Mouse (Mus musculus): ENCODE measurements around the gene Slc16a14. TPM values are rescaled to one million over a fixed set of nuclear protein-coding genes. Genes with fewer than 3 reads are reported as not detected.
A peak's percentile ranks its signal among the peaks of the same experiment; 100 is the strongest.
"Not testable (repeated sequence)": the region's sequence is repeated elsewhere in the genome, so short reads cannot be mapped to it uniquely, and the experiment has no call there.

Gene Slc16a14
- 0.12 and 0.27 TPM in 2 replicates for polyA plus RNA-seq (2015; fragmentation: Nextera tagmentation; extraction: Ambion mirVana)

DNA sequence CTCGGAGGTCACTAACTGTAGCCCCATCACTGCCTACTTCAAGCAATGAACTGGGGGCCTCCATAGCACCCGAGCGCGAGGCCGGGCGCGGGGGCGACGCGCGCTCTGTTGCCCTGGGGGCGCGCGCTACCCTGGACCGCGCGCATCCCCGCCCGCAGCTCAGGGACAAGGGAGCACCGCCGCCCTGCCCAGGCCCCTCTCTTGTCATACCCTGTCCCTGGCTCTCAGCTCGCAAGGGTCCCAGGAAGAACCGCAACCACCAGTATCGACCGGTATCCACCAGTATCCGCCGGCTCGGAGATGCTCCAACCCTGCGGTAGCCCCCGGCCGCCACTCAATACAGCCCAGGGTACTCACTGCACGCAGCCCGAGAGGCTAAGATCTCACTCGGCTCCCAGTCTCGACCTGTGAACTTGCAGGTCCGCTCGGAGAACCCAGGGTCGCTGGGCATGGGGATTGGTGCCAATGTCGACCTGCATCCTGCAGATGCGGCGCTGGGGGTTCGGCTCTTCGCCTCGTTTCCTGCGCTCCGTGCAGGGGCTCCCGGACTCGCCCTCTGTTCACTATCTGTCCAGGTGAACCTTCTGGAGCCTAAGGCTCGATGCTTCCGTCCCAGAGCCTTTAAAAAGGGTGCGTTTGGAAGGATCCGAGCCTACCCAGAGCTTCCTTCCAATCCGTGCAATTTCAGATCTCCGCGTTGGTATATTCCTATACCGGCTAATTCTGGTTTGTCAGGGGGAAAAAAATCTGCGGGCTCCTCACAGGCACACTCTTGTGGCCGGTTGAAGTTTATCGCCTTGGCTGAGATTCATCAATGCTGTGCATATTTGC, at the start of gene Slc16a14:
Slc16a14 (minus strand) TSS at position 632 of the 831 bp plus-strand sequence.
- peak; percentile 76 for ATAC-seq
- no peaks in the 10 kb centered on the region for H3K36me3 ChIP-seq (ENCODE audit: control insufficient read depth, insufficient read depth, low read length)
- no peak within 1 kb of the TSS for H3K27ac ChIP-seq (ENCODE audit: low read length)
- peaks cover 2% of the 10 kb centered on the region; the same call in 1 of the 2 replicates for H3K4me1 ChIP-seq (ENCODE audit: control insufficient read depth, insufficient read depth, low read length)
- H3K4me3 ChIP-seq (ENCODE audit: low read length), result peak within 1 kb of the TSS; percentile 53
- peak within 1 kb of the TSS; percentile 92 for H3K4me2 ChIP-seq (ENCODE audit: low read depth, low read length)
- peaks cover 25% of the 10 kb centered on the region for H3K27me3 ChIP-seq (replicated peaks; ENCODE audit: control insufficient read depth, insufficient read depth, low read length)
- no peaks in the 10 kb centered on the region for H3K9me3 ChIP-seq (ENCODE audit: control insufficient read depth, low read length)
- peak within 1 kb of the TSS; percentile 41; the same call in 1 of the 2 replicates for H3K9ac ChIP-seq (ENCODE audit: low read depth, low read length)
- WGBS, result under 1% methylated on average over 57 of the region's 59 CpGs

DNA sequence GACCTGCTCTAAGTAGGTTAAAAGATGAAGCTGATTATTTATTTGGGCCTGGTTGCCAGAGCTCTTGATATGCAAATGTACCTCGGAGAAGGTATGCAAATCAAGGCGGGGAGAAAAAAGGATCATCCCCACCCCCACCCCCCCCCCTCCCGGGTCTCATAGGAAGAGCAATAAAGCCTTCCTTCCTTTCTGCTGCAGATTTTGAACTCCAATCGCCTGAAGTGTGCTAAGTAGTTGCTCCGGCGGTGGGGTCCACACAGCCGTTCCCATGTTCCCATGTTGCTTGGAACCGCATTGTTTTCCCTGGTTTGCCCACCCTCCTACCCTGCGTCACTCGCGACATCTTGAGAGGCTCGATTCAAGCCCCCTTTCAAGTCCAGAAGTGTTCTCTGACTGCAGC, 26.8 kb upstream of the Slc16a14 start:
- WGBS, result 3% methylated on average over 12 of the region's 12 CpGs
- not testable (repeated sequence) for ATAC-seq; H3K9ac ChIP-seq (ENCODE audit: low read depth, low read length); H3K4me1 ChIP-seq (ENCODE audit: control insufficient read depth, insufficient read depth, low read length); H3K27ac ChIP-seq (ENCODE audit: low read length); H3K9me3 ChIP-seq (ENCODE audit: control insufficient read depth, low read length); H3K4me3 ChIP-seq (ENCODE audit: low read length); H3K27me3 ChIP-seq (replicated peaks; ENCODE audit: control insufficient read depth, insufficient read depth, low read length); H3K4me2 ChIP-seq (ENCODE audit: low read depth, low read length); H3K36me3 ChIP-seq (ENCODE audit: control insufficient read depth, insufficient read depth, low read length)

DNA sequence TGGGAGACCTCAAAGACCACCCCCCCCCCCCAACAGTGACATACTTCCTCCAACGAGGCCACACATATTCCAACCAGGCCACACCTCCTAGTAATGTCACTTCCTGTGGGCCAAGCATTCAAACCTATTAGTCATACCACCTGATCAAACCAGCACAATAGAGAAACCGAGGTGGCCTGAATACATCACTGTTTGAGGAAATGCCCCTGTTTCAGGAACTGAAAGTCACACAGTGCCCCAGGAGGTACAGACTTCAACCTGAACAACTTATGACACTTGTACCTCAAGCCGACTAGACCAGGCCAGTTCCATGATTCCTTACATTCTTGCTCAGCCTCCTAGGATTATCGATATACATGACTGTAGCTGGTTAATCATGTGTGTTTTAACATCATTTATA, 22.8 kb upstream of the Slc16a14 start:
- H3K36me3 ChIP-seq (ENCODE audit: control insufficient read depth, insufficient read depth, low read length); H3K27ac ChIP-seq (ENCODE audit: low read length); H3K27me3 ChIP-seq (replicated peaks; ENCODE audit: control insufficient read depth, insufficient read depth, low read length); H3K4me2 ChIP-seq (ENCODE audit: low read depth, low read length); H3K9ac ChIP-seq (ENCODE audit: low read depth, low read length); H3K9me3 ChIP-seq (ENCODE audit: control insufficient read depth, low read length); H3K4me1 ChIP-seq (ENCODE audit: control insufficient read depth, insufficient read depth, low read length); ATAC-seq; H3K4me3 ChIP-seq (ENCODE audit: low read length): not testable (repeated sequence)
- WGBS, result 87% methylated on average over 4 of the region's 4 CpGs

DNA sequence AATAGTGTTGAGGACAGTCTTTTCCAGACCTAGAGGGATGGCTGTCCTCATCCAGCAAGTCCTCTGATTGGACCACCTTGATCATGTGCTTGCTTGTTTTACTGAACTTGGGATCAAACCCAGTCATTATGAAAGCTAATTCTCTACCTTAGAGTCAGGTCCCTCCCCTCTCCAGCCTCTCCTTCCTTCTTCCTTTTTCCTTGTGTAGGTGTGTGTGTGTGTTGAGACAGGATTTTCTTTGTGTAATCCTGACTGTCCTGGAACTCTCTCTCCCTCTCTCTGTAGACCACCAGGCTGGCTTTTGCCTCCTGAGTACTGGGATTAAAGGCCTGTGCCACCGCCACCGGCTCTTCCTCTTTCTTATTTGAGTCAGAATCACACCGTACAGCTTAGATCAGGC, 21.8 kb upstream of the Slc16a14 start:
- H3K27ac ChIP-seq (ENCODE audit: low read length); H3K4me1 ChIP-seq (ENCODE audit: control insufficient read depth, insufficient read depth, low read length); H3K9ac ChIP-seq (ENCODE audit: low read depth, low read length); H3K9me3 ChIP-seq (ENCODE audit: control insufficient read depth, low read length); H3K4me2 ChIP-seq (ENCODE audit: low read depth, low read length); ATAC-seq; H3K4me3 ChIP-seq (ENCODE audit: low read length); H3K36me3 ChIP-seq (ENCODE audit: control insufficient read depth, insufficient read depth, low read length); H3K27me3 ChIP-seq (replicated peaks; ENCODE audit: control insufficient read depth, insufficient read depth, low read length): not testable (repeated sequence)
- WGBS, result 95% methylated on average over 3 of the region's 3 CpGs

DNA sequence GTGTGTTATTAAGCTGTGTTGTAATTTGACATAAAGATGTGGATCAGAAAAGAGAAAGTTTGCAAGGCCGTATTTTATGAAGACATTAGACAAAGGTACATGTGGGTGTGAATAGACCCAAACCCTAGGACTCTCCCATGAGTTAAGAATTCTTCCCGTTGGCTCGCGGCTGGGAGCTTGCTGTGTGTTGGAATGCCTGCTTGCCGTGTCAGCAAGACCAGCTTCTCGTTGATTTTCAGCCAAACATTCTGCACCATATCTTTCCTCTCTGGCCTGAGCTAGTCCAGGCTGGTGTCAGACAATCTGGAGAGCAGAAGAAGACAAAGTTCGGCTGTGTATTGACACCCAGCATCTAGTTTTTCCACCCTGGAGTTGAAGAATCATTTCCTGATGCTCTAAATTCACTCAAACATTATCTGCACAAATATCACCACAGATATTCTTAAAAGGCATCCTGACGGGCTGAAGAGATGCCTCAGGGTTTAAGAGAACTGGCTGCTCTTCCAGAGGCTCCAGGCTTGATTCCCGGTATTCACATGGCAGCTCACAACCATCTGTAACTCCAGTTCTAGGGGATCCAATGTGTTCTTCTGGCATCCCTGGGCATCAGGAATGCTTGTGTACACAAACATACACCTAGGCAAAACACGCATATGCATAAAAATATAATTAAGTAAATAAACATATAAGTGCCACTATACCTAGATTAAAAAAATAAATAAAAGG, 17.7 kb upstream of the Slc16a14 start:
- no peak overlapping the region for H3K4me3 ChIP-seq (ENCODE audit: low read length)
- no peak for ATAC-seq
- no peaks in the 10 kb centered on the region for H3K4me1 ChIP-seq (ENCODE audit: control insufficient read depth, insufficient read depth, low read length)
- H3K27ac ChIP-seq (ENCODE audit: low read length), result no peak overlapping the region
- H3K4me2 ChIP-seq (ENCODE audit: low read depth, low read length), result no peak overlapping the region
- H3K27me3 ChIP-seq (replicated peaks; ENCODE audit: control insufficient read depth, insufficient read depth, low read length), result no peaks in the 10 kb centered on the region
- H3K36me3 ChIP-seq (ENCODE audit: control insufficient read depth, insufficient read depth, low read length), result no peaks in the 10 kb centered on the region
- no peak overlapping the region for H3K9ac ChIP-seq (ENCODE audit: low read depth, low read length)
- no peaks in the 10 kb centered on the region for H3K9me3 ChIP-seq (ENCODE audit: control insufficient read depth, low read length)
- WGBS, result 71% methylated on average over 10 of the region's 10 CpGs

DNA sequence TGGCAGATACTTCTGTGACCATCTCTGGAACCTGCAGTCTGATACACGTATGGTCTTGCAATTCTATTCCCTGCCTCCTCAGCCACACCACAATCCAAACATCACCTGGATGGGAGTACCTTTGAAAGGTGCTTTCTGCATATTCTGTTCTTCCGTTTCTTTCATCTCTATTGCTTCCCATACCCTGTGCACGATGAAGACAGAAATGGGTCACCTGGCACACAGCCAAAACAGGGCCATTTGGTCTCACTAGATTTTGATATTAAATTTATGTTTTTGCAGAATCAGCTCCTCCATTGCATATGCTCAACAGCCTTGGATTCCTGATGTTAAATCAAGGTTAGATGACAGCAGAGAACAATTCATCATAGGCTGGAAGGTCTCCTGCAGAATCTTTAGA, 16.6 kb upstream of the Slc16a14 start:
- 88% methylated on average over 3 of the region's 3 CpGs for WGBS

DNA sequence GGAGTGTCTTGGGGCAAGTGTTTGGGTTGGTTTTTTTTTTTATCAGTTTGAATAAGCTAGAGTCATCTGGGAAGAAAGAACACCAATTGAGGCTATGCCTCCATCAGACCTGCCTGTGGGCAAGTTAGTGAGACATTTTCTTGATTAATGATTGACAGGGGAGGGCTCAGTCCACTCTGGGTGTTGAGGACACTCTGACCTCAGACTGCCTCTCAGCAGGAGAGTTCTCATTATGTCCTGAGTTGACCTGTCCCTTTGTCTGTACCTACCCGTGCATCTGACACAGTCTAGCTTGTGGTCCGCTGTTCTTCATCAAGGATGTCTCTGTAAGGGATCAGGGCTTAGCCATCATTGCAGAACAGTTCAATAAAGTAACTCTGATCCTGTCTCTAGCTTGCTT, 12.5 kb upstream of the Slc16a14 start:
- no peaks in the 10 kb centered on the region for H3K36me3 ChIP-seq (ENCODE audit: control insufficient read depth, insufficient read depth, low read length)
- no peaks in the 10 kb centered on the region for H3K9me3 ChIP-seq (ENCODE audit: control insufficient read depth, low read length)
- no peak overlapping the region for H3K4me2 ChIP-seq (ENCODE audit: low read depth, low read length)
- no peaks in the 10 kb centered on the region for H3K4me1 ChIP-seq (ENCODE audit: control insufficient read depth, insufficient read depth, low read length)
- 59% methylated on average over 2 of the region's 2 CpGs for WGBS
- no peak overlapping the region for H3K9ac ChIP-seq (ENCODE audit: low read depth, low read length)
- H3K27me3 ChIP-seq (replicated peaks; ENCODE audit: control insufficient read depth, insufficient read depth, low read length), result no peaks in the 10 kb centered on the region
- no peak overlapping the region for H3K27ac ChIP-seq (ENCODE audit: low read length)
- no peak overlapping the region for H3K4me3 ChIP-seq (ENCODE audit: low read length)
- ATAC-seq, result no peak

More for the DNA sequence above, 16.6 kb upstream of the Slc16a14 start:
- Histone ChIP-seq H3K9me3 (ENCODE audit: control insufficient read depth, low read length) (no peaks in the 10 kb centered on the region), H3K27me3 (replicated peaks; ENCODE audit: control insufficient read depth, insufficient read depth, low read length) (no peaks in the 10 kb centered on the region), H3K27ac (ENCODE audit: low read length) (no peak overlapping the region), H3K4me2 (ENCODE audit: low read depth, low read length) (no peak overlapping the region), H3K4me1 (ENCODE audit: control insufficient read depth, insufficient read depth, low read length) (no peaks in the 10 kb centered on the region), H3K4me3 (ENCODE audit: low read length) (no peak overlapping the region), H3K9ac (ENCODE audit: low read depth, low read length) (no peak overlapping the region), H3K36me3 (ENCODE audit: control insufficient read depth, insufficient read depth, low read length) (no peaks in the 10 kb centered on the region)
- no peak for ATAC-seq

DNA sequence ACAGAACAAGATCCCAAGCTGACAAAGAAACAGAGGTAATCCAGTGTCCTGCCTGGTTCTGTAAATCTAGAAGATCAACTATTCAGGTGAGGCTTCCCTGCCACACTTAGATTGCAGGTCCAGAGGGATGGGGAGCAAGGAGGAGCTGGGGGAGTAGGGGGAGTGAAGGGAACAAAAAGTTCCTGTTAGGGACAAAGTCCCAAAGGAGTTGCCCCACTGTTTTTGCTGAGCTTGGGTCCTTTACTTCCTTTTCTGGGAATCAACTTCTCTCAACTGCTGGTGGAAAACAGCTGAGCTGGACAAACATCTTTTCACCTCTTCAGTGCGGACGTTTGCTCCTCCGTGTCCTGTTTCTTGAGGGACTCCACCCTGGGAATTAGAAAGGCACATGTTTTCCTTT, 11.0 kb upstream of the Slc16a14 start:
- no peaks in the 10 kb centered on the region for H3K36me3 ChIP-seq (ENCODE audit: control insufficient read depth, insufficient read depth, low read length)
- no peak overlapping the region for H3K9ac ChIP-seq (ENCODE audit: low read depth, low read length)
- ATAC-seq, result no peak
- H3K9me3 ChIP-seq (ENCODE audit: control insufficient read depth, low read length), result no peaks in the 10 kb centered on the region
- H3K4me1 ChIP-seq (ENCODE audit: control insufficient read depth, insufficient read depth, low read length), result no peaks in the 10 kb centered on the region
- no peak overlapping the region for H3K4me2 ChIP-seq (ENCODE audit: low read depth, low read length)
- no peaks in the 10 kb centered on the region for H3K27me3 ChIP-seq (replicated peaks; ENCODE audit: control insufficient read depth, insufficient read depth, low read length)
- H3K4me3 ChIP-seq (ENCODE audit: low read length), result no peak overlapping the region
- no peak overlapping the region for H3K27ac ChIP-seq (ENCODE audit: low read length)
- WGBS, result 79% methylated on average over 3 of the region's 3 CpGs

DNA sequence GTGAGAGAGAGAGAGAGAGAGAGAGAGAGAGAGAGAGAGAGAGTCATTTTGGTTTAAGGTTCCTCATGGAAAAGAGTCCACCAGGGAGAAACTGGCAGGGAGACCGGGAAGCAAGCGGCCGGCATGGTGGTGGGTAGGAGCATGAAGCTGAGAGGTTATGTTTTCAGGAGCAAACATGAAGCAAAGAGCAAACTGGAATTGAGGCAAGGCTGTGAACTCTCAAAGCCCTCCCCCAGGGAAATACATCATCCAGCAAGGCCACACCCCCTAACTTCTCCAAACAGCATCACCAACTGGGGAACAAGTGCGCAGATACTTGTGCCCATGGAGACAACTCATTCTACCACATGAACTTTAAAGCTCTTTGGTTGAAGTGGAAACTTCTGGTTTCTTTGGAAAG, 8.6 kb upstream of the Slc16a14 start:
- H3K9me3 ChIP-seq (ENCODE audit: control insufficient read depth, low read length), result no peaks in the 10 kb centered on the region
- H3K9ac ChIP-seq (ENCODE audit: low read depth, low read length), result no peak overlapping the region
- no peaks in the 10 kb centered on the region for H3K4me1 ChIP-seq (ENCODE audit: control insufficient read depth, insufficient read depth, low read length)
- no peak overlapping the region for H3K27ac ChIP-seq (ENCODE audit: low read length)
- ATAC-seq, result no peak
- H3K4me2 ChIP-seq (ENCODE audit: low read depth, low read length), result no peak overlapping the region
- H3K4me3 ChIP-seq (ENCODE audit: low read length), result no peak overlapping the region
- H3K27me3 ChIP-seq (replicated peaks; ENCODE audit: control insufficient read depth, insufficient read depth, low read length), result no peaks in the 10 kb centered on the region
- no peaks in the 10 kb centered on the region for H3K36me3 ChIP-seq (ENCODE audit: control insufficient read depth, insufficient read depth, low read length)
- WGBS, result 92% methylated on average over 4 of the region's 4 CpGs
